Mouse (Mus musculus) urinary bladder, postnatal 4 days (tissue): Measurements from ENCODE around the gene Dupd1.
"Not testable (repeated sequence)": the region's sequence is repeated elsewhere in the genome, so short reads cannot be mapped to it uniquely, and the experiment has no call there.

ENCODE experiments used
- DNase-seq, 2 experiments: peaks; one replicate each; pipeline ENCODE4 v3.0.0; 2021 to 2022; ENCODE audit warnings: low spot score in 2 of 2

Dupd1 gene

GRCm38 (mm10) chr14:21676223-21676622 lies 38.2 kb downstream of the Dupd1 start:
- no peak for DNase-seq

- no peak for DNase-seq
Measured at GRCm38 (mm10) chr14:21674471-21674870, 39.9 kb downstream of the Dupd1 start.

DNA sequence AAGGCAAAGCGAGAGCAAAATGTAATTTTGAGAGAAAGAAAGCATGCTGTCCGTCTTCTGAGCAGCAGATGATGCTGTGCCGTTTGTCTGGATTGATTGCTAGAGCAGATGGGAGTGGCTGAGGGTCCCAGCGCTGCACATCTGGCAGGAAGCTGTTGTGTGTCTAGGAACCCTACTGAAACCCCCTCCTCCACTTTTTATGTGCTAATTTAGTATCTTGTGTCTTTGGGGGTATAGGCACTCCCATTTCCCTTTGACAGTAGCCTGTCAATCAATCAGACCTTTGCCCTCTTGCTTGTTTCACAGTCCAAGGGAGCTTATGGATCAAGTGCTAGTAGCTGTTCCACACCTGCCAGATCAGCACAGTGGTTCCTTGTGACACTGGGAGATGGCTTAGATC lies 41.3 kb downstream of the Dupd1 start:
- DNase-seq: no peak

- DNase-seq: not testable (repeated sequence)
Measured at GRCm38 (mm10) chr14:21670422-21671006, 43.9 kb downstream of the Dupd1 start.

DNA sequence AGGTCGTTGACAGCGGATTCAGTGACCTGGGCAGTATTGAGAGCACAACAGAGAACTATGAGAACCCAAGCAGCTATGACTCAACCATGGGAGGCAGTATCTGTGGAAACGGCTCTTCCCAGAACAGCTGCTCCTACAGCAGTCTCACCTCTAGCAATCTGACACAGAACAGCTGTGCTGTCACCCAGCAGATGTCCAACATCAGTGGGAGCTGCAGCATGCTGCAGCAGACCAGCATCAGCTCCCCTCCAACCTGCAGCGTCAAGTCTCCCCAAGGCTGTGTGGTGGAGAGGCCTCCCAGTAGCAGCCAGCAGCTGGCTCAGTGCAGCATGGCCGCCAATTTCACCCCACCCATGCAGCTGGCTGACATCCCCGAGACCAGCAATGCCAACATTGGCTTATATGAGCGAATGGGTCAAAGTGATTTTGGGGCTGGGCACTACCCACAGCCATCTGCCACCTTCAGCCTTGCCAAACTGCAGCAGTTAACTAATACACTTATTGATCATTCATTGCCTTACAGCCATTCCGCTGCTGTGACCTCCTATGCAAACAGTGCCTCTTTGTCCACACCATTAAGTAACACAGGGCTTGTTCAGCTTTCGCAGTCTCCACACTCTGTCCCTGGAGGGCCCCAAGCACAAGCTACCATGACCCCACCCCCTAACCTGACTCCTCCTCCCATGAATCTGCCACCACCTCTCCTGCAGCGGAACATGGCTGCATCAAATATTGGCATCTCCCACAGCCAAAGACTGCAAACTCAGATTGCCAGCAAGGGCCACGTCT lies 44.5 kb downstream of the Dupd1 start:
- no peak for DNase-seq

GRCm38 (mm10) chr14:21669218-21669617 lies 45.2 kb downstream of the Dupd1 start:
- DNase-seq: no peak

GRCm38 (mm10) chr14:21662465-21663142 lies 51.8 kb downstream of the Dupd1 start:
- no peak for DNase-seq

- no peak for DNase-seq
Measured at GRCm38 (mm10) chr14:21659652-21660051, 54.7 kb downstream of the Dupd1 start.

DNA sequence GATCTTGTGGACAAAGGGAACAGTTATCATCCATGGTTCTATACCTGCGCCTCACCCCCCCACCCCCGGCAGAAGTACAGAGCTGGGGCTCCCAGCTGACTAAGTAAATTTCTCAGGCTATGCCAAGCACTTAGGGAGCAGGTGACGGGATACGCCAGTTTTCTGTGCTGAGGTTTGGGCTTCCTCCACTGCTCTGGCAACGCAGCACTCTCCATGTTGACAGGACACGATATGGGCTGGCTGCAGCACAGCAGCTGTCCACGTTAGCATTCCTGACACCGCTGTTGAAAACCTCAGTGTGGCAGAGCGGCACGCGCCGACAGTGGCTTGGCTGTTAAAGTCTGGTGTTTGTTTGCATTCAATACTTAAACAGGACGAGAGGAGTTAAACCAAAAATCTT lies 55.2 kb downstream of the Dupd1 start:
- no peak for DNase-seq

GRCm38 (mm10) chr14:21653813-21654212 lies 60.6 kb downstream of the Dupd1 start:
- no peak for DNase-seq

DNA sequence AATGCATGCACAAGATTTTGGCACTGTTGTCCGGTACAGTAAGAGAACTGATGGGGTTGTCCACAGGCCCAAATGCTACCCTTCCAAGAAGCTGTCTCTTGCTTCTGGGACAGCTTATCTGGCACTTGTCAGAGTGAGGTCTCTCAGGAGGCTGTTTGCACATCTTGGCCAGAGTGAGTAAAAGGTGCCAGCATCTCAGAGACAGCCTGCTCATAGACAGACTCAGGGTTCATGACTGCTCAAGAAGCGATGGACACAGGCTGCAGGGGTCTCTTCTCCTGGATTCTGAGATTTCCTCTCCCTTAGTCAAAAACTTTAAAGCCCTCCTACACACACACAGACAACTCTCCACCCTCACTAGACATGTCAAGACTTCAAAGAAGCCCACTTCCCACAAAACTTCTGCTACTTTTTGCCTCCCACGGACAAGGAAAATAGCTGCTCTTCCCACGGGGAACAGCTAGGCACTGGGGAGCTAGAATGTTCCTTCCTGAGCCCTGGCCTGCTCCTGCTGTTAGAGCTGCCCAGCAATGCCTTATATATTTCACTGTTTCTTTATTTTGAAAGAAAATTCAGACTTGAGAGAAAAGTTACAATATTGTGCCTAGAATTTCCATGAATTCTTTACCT lies 73.5 kb downstream of the Dupd1 start:
- no peak for DNase-seq

- DNase-seq: no peak
Measured at GRCm38 (mm10) chr14:21636548-21636947, 77.8 kb downstream of the Dupd1 start.

DNA sequence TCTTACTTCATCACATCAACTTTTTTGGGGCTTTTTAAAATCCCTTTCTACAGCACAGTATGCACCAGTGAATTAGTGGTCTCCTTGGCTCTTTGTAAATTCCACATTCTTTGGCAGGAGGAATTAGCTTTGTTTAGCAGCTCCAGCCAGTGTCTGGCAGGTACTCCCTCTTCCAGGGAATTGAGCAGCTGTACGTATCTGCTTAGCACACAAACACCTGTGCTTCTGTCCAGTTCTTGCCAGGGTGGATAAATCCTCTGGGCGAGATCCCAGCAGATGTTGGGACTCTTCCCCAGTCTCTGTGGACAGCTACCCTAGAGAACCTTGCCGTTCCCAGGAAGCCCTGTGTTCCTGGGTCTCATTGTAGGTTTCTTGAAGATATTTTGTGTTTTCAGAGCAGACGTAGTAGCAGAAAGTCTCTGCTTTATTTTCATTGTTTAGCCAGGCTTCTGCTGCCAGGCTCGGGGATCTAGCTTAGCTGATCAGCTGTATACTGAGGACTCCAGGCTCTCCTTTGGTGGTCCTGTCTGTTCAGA lies 82.6 kb downstream of the Dupd1 start:
- DNase-seq: peak in 1 of 2 experiments; percentile 19
